Mouse (Mus musculus) lung, embryonic 14.5 days (tissue): ENCODE data around the gene Agbl3. TPM values are rescaled to one million over a fixed set of nuclear protein-coding genes. Genes with fewer than 3 reads are reported as not detected.

Experiments used
- ATAC-seq: fragments of 200-750 bp; cut with Nextera tagmentation; 2 replicates; pipeline ENCODE4 v1.8.0; 2017; ENCODE audit warnings: mild to moderate bottlenecking, moderate TSS enrichment, moderate library complexity; ENCODE audit not compliant: insufficient read depth
- DNase-seq: peaks from one replicate; pipeline ENCODE4 v3.0.0-alpha.2; 2015
- H3K27ac ChIP-seq: fragments of 300-500 bp; sonication (generic); 2 replicates; pipeline ENCODE4 v1.5.1; 2014; ENCODE audit warnings: low read depth, mild to moderate bottlenecking, moderate library complexity
- H3K27me3 ChIP-seq: fragments of 300-500 bp; sonication (generic); 2 replicates; pipeline ENCODE4 v1.6.1; 2014; ENCODE audit warnings: low read length, control low read depth; ENCODE audit not compliant: insufficient read depth
- H3K36me3 ChIP-seq: fragments of 300-500 bp; sonication (generic); 2 replicates; pipeline ENCODE4 v1.6.1; 2014; ENCODE audit warnings: control low read depth; ENCODE audit not compliant: insufficient read depth
- H3K4me1 ChIP-seq: fragments of 300-500 bp; sonication (generic); 2 replicates; pipeline ENCODE4 v1.6.1; 2014; ENCODE audit warnings: antibody characterized with exemption, control low read depth; ENCODE audit not compliant: insufficient read depth
- H3K4me2 ChIP-seq: fragments of 300-500 bp; sonication (generic); 2 replicates; pipeline ENCODE4 v1.6.1; 2014; ENCODE audit warnings: mild to moderate bottlenecking
- H3K4me3 ChIP-seq: fragments of 300-500 bp; sonication (generic); 2 replicates; pipeline ENCODE4 v1.5.1; 2014; ENCODE audit warnings: low read depth, low read length
- H3K9ac ChIP-seq: fragments of 300-500 bp; sonication (generic); 2 replicates; pipeline ENCODE4 v1.6.1; 2014
- H3K9me3 ChIP-seq: fragments of 300-500 bp; sonication (generic); 2 replicates; pipeline ENCODE4 v1.6.1; 2016; ENCODE audit warnings: low read depth, low read length, control low read depth
- CTCF ChIP-seq: IDR thresholded peaks from 2 replicates; pipeline ENCODE4 v1.5.1; 2016; ENCODE audit warnings: antibody characterized with exemption, low read depth
- WGBS: fragments of 180-500 bp; shearing (Covaris S2); extraction: QIAGEN DNeasy Blood & Tissue Kit; methylation state at CpG from one replicate; pipeline ENCODE4 v1.1.7; 2014; 5-methylcytosine and 5-hydroxymethylcytosine counted together
- polyA plus RNA-seq: library from polyadenylated mRNA; unstranded; fragments of >200 nt; fragmentation: Nextera tagmentation; extraction: Ambion mirVana; gene quantifications from 2 replicates; pipeline ENCODE4 v1.2.1, GENCODE M21; 2014

The Agbl3 gene
- polyA plus RNA-seq, 1 experiment from 2014 or later = 11.6 TPM

- H3K27ac ChIP-seq = peak overlapping the region; percentile 76
- H3K9ac ChIP-seq = peak overlapping the region; percentile 42
- H3K36me3 ChIP-seq = peaks cover 17% of the 10 kb centered on the region; the same call in 1 of the 2 replicates
- no peaks in the 10 kb centered on the region for H3K27me3 ChIP-seq
- 45% methylated on average over 21 of the region's 21 CpGs for WGBS
- DNase-seq (peak; percentile 70), ATAC-seq (no peak)
- peak overlapping the region; percentile 23; the same call in 1 of the 2 replicates for H3K4me2 ChIP-seq
- no peak overlapping the region for H3K4me3 ChIP-seq
- no peaks in the 10 kb centered on the region for H3K9me3 ChIP-seq
- peaks cover 24% of the 10 kb centered on the region for H3K4me1 ChIP-seq
- TF ChIP-seq CTCF = peak; percentile 28; the same call in 1 of the 2 replicates
These were observed 94.1 kb downstream of the Agbl3 start for GRCm38 (mm10) chr6:34874101-34874921.

GRCm38 (mm10) chr6:34875268-34875761, 95.1 kb downstream of the Agbl3 start:
- Histone ChIP-seq H3K9ac (no peak overlapping the region), H3K4me1 (peaks cover 20% of the 10 kb centered on the region; the same call in 1 of the 2 replicates), H3K27me3 (no peaks in the 10 kb centered on the region), H3K36me3 (peaks cover 18% of the 10 kb centered on the region; the same call in 1 of the 2 replicates), H3K27ac (peak overlapping the region; percentile 76), H3K4me2 (0 out of 2 replicates have a peak overlapping the region, but pooled peaks have one; percentile 29), H3K9me3 (no peaks in the 10 kb centered on the region), H3K4me3 (no peak overlapping the region)
- no peak for ATAC-seq
- no peak for TF ChIP-seq CTCF
- 78% methylated on average over 15 of the region's 15 CpGs for WGBS
- DNase-seq = no peak

GRCm38 (mm10) chr6:34875966-34876834, 96.0 kb downstream of the Agbl3 start:
- peak overlapping the region; percentile 94; the same call in 1 of the 2 replicates for H3K27ac ChIP-seq

GRCm38 (mm10) chr6:34876835-34877156, 96.6 kb downstream of the Agbl3 start:
- H3K27me3 ChIP-seq = no peaks in the 10 kb centered on the region
- H3K4me2 ChIP-seq = peak overlapping the region; percentile 90
- DNase-seq = no peak
- peak overlapping the region; percentile 77 for H3K4me3 ChIP-seq
- H3K27ac ChIP-seq = peak overlapping the region; percentile 94
- ATAC-seq = no peak; the same call in 1 of the 2 replicates
- WGBS = 7% methylated on average over 2 of the region's 2 CpGs
- H3K9me3 ChIP-seq = no peaks in the 10 kb centered on the region
- H3K4me1 ChIP-seq = peaks cover 14% of the 10 kb centered on the region; the same call in 1 of the 2 replicates
- H3K9ac ChIP-seq = peak overlapping the region; percentile 85
- no peak for TF ChIP-seq CTCF
- peaks cover 31% of the 10 kb centered on the region; the same call in 1 of the 2 replicates for H3K36me3 ChIP-seq

More at GRCm38 (mm10) chr6:34875966-34876834, 96.0 kb downstream of the Agbl3 start:
- Histone ChIP-seq H3K4me3 (peak overlapping the region; percentile 77), H3K4me1 (peaks cover 14% of the 10 kb centered on the region; the same call in 1 of the 2 replicates), H3K9ac (peak overlapping the region; percentile 85), H3K27me3 (no peaks in the 10 kb centered on the region), H3K4me2 (peak overlapping the region; percentile 90), H3K9me3 (no peaks in the 10 kb centered on the region), H3K36me3 (peaks cover 27% of the 10 kb centered on the region; the same call in 1 of the 2 replicates)
- TF ChIP-seq CTCF = peak; percentile 38; the same call in 1 of the 2 replicates
- WGBS = 48% methylated on average over 12 of the region's 12 CpGs
- no peak for ATAC-seq
- peak; percentile 55 for DNase-seq

- ATAC-seq = peak; percentile 90
- peak within 1 kb of the TSS; percentile 77 for H3K4me3 ChIP-seq
- H3K27ac ChIP-seq = peak within 1 kb of the TSS; percentile 94
- under 1% methylated on average over 54 of the region's 56 CpGs for WGBS
- no peaks in the 10 kb centered on the region for H3K27me3 ChIP-seq
- H3K9me3 ChIP-seq = no peaks in the 10 kb centered on the region
- peaks cover 36% of the 10 kb centered on the region for H3K36me3 ChIP-seq
- TF ChIP-seq CTCF = peak; percentile 49
- H3K4me2 ChIP-seq = peak within 1 kb of the TSS; percentile 90
- peak; percentile 97 for DNase-seq
- H3K4me1 ChIP-seq = peaks cover 14% of the 10 kb centered on the region; the same call in 1 of the 2 replicates
- H3K9ac ChIP-seq = peak within 1 kb of the TSS; percentile 85
These were observed 97.5 kb downstream of the Agbl3 start, which contains the start of gene Cyren for GRCm38 (mm10) chr6:34877509-34878321. Cyren (minus strand) TSS chr6:34878060.
